ENCODE assay signal across 8 mouse cellular contexts in genomic region chr19:44293769-44294551, GRCm38 (mm10). TPM values are rescaled to one million over a fixed set of nuclear protein-coding genes. Genes with fewer than 3 reads are reported as not detected.
A peak's percentile ranks its signal among the peaks of the same experiment; 100 is the strongest.
DNase-seq lines count a peak whose midpoint lies in the region; ATAC-seq lines count a peak whose summit lies in the region.

No protein-coding gene starts in this region.

- no peaks in the 10 kb centered on the region for H3K27me3 ChIP-seq in heart, embryonic 13.5 days (replicated peaks)
- H3K27me3 ChIP-seq in liver, embryonic 11.5 days (replicated peaks; ENCODE audit: control insufficient read depth, insufficient read depth, low read length) = no peaks in the 10 kb centered on the region
- no peaks in the 10 kb centered on the region for H3K27me3 ChIP-seq in splenic B cell, adult 2 months (ENCODE audit: control insufficient read depth, insufficient read depth, low read length, poor library complexity, severe bottlenecking)

- peak overlapping the region; percentile 97 for H3K9ac ChIP-seq in heart, embryonic 13.5 days
- H3K9ac ChIP-seq in liver, embryonic 11.5 days (ENCODE audit: low read depth, low read length) = peak overlapping the region; percentile 90

- peak; percentile 81 for ATAC-seq in erythroid progenitor cell, adult 5-6 weeks (replicated peaks; ENCODE audit: low FRiP score, poor library complexity, severe bottlenecking)
- ATAC-seq in heart, embryonic 13.5 days (ENCODE audit: extremely low read depth, insufficient number of reproducible peaks, low FRiP score, low TSS enrichment) = peak; percentile 85
- ATAC-seq in liver, embryonic 11.5 days (replicated peaks; ENCODE audit: low FRiP score) = peak; percentile 94

- peaks cover 4% of the 10 kb centered on the region; the same call in 1 of the 2 replicates for H3K4me1 ChIP-seq in brown adipose tissue, adult 24 weeks (ENCODE audit: control insufficient read depth, insufficient read depth, insufficient read length, low read length)
- H3K4me1 ChIP-seq in heart, embryonic 13.5 days = peaks cover 75% of the 10 kb centered on the region
- peaks cover 55% of the 10 kb centered on the region for H3K4me1 ChIP-seq in liver, embryonic 11.5 days (replicated peaks; ENCODE audit: control insufficient read depth, insufficient read depth, low read length)

- DNase-seq in CD4-positive, CD25-positive, alpha-beta regulatory T cell, adult 2 months (ENCODE audit: low read depth, low spot score) = peak; percentile 83
- DNase-seq in kidney, postnatal 10 days = peak; percentile 93
- DNase-seq in liver, embryonic 11.5 days (ENCODE audit: low spot score) = peak; percentile 94
- DNase-seq in naive thymus-derived CD4-positive, alpha-beta T cell, adult 2 months (ENCODE audit: low read depth) = peak; percentile 68
- DNase-seq in splenic B cell, adult 2 months (ENCODE audit: low read depth, low spot score) = peak; percentile 82

- WGBS in heart, embryonic 13.5 days = under 1% methylated on average over 30 of the region's 31 CpGs
- WGBS in liver, embryonic 11.5 days = under 1% methylated on average over 31 of the region's 31 CpGs

- H3K36me3 ChIP-seq in heart, embryonic 13.5 days = peaks cover 40% of the 10 kb centered on the region
- peaks cover 37% of the 10 kb centered on the region for H3K36me3 ChIP-seq in liver, embryonic 11.5 days (ENCODE audit: control insufficient read depth, insufficient read depth, low read length)
- H3K36me3 ChIP-seq in splenic B cell, adult 2 months (ENCODE audit: control insufficient read depth, insufficient read depth, low read length, poor library complexity, severe bottlenecking) = peaks cover 10% of the 10 kb centered on the region

- no peaks in the 10 kb centered on the region for H3K9me3 ChIP-seq in heart, embryonic 13.5 days
- H3K9me3 ChIP-seq in liver, embryonic 11.5 days (ENCODE audit: control insufficient read depth, low read length) = no peaks in the 10 kb centered on the region

- H3K27ac ChIP-seq in brown adipose tissue, adult 24 weeks (replicated peaks; ENCODE audit: low read depth, low read length) = peak overlapping the region; percentile 48; the same call in 1 of the 2 replicates
- peak overlapping the region; percentile 99 for H3K27ac ChIP-seq in heart, embryonic 13.5 days (replicated peaks)
- peak overlapping the region; percentile 97 for H3K27ac ChIP-seq in liver, embryonic 11.5 days (ENCODE audit: low read depth, low read length)

- H3K4me3 ChIP-seq in brown adipose tissue, adult 24 weeks (ENCODE audit: insufficient read depth, low read depth, low read length) = peak overlapping the region; percentile 75
- H3K4me3 ChIP-seq in heart, embryonic 13.5 days = peak overlapping the region; percentile 89
- H3K4me3 ChIP-seq in liver, embryonic 11.5 days (ENCODE audit: low read depth, low read length) = peak overlapping the region; percentile 88

- H3K4me2 ChIP-seq in heart, embryonic 13.5 days = peak overlapping the region; percentile 92
- peak overlapping the region; percentile 97 for H3K4me2 ChIP-seq in liver, embryonic 11.5 days

RNA-seq across cellular contexts. Expression of gene Scd2, which starts 0.5 kb away (rescaled TPM):
- 247 and 253 TPM in 2 replicates for polyA plus RNA-seq in brown adipose tissue, adult 24 weeks (2012; ENCODE audit: insufficient read depth, insufficient read length, missing spikeins)
- 13.7 and 18.9 TPM in 2 replicates for total RNA-seq in erythroid progenitor cell, adult 5-6 weeks (2015; ENCODE audit: low replicate concordance)
- total RNA-seq in erythroid progenitor cell, adult 5-6 weeks (2017; ENCODE audit: low replicate concordance) = 9.4 and 13.2 TPM in 2 replicates
- polyA plus RNA-seq in heart, embryonic 13.5 days (2015; fragmentation: Nextera tagmentation; extraction: Ambion mirVana) = 124 and 130 TPM in 2 replicates
- 212 and 231 TPM in 2 replicates for polyA plus RNA-seq in liver, embryonic 11.5 days (2014; fragmentation: Nextera tagmentation; extraction: Ambion mirVana)

RNA-seq across cellular contexts. Expression of gene Scd4, which starts 38.9 kb away (rescaled TPM):
- polyA plus RNA-seq in brown adipose tissue, adult 24 weeks (2012; ENCODE audit: insufficient read depth, insufficient read length, missing spikeins) = 0.96 and 2.5 TPM in 2 replicates
- total RNA-seq in erythroid progenitor cell, adult 5-6 weeks (2015; ENCODE audit: low replicate concordance) = not detected in 2 replicates
- 2.1 TPM in 1 of 2 replicates, not detected in the other for total RNA-seq in erythroid progenitor cell, adult 5-6 weeks (2017; ENCODE audit: low replicate concordance)
- 0.49 and 0.69 TPM in 2 replicates for polyA plus RNA-seq in heart, embryonic 13.5 days (2015; fragmentation: Nextera tagmentation; extraction: Ambion mirVana)
- 0.06 and 0.16 TPM in 2 replicates for polyA plus RNA-seq in liver, embryonic 11.5 days (2014; fragmentation: Nextera tagmentation; extraction: Ambion mirVana)

Comparison
In these comparisons a context has a peak if more than half of its experiments do, and no peak if none do; other contexts are left out.
1. Peak in every context shown above with its lines: DNase-seq, ATAC-seq, H3K4me3 ChIP-seq and H3K27ac ChIP-seq.
2. H3K27ac ChIP-seq: peak in every context shown above with its lines; median percentile 99 in heart, embryonic 13.5 days; 97 in liver, embryonic 11.5 days; 48 in brown adipose tissue, adult 24 weeks.